Comparison of ENCODE assay signal across 50 mouse cellular contexts in the genomic region with DNA sequence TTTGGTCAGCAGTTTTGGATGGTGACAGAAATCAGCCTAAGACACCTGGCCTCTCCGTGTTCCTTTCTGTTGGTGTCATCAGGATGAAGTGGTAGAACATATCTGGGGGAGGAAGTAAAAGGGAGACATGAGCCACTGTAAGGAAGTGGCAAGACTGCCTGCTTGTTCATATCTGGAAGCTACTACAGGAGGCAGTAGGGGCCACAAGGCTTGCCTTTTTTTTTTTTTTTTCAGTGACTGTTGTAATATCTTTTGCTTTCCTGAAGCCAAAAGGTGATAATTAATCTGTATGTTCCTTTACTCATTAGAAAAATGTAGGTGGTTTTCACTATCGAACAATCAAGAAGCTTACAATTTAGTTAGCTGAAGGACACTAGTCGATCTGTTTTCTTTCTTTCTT. TPM values are rescaled to one million over a fixed set of nuclear protein-coding genes. Genes with fewer than 3 reads are reported as not detected.
"Had no signal": no experiment of that assay in that cellular context is flagged by ENCODE, and none has a peak within 500 bp of the region (broad histone marks: within the 10 kb centered on the region; RNA-seq: fewer than 3 reads in every experiment).

No protein-coding gene starts in this region.

- H3K4me2 ChIP-seq: heart, embryonic 11.5 days; heart, embryonic 12.5 days; heart, embryonic 13.5 days; heart, embryonic 15.5 days; hindbrain, embryonic 12.5 days; hindbrain, embryonic 13.5 days; hindbrain, embryonic 14.5 days; hindbrain, embryonic 15.5 days; intestine, embryonic 15.5 days; kidney, embryonic 15.5 days had no signal

- H3K4me3 ChIP-seq: heart, embryonic 12.5 days; heart, embryonic 13.5 days; heart, embryonic 15.5 days; hindbrain, embryonic 10.5 days; hindbrain, embryonic 12.5 days; hindbrain, embryonic 13.5 days; hindbrain, embryonic 15.5 days; intestine, embryonic 15.5 days; kidney, embryonic 15.5 days; layer of hippocampus, adult 2 months; left cerebral cortex, adult 2 months had no signal

- H3K27ac ChIP-seq: heart, embryonic 13.5 days; heart, embryonic 15.5 days; hindbrain, embryonic 10.5 days; hindbrain, embryonic 12.5 days; hindbrain, embryonic 13.5 days; hindbrain, embryonic 14.5 days; hindbrain, embryonic 15.5 days; hindbrain, postnatal 0 days; intestine, embryonic 15.5 days; kidney, embryonic 15.5 days; kidney, postnatal 0 days; layer of hippocampus, adult 2 months; left cerebral cortex, adult 2 months had no signal

- H3K4me1 ChIP-seq: heart, embryonic 12.5 days; heart, embryonic 13.5 days; heart, embryonic 15.5 days; hindbrain, embryonic 10.5 days; hindbrain, embryonic 12.5 days; hindbrain, embryonic 13.5 days; hindbrain, embryonic 15.5 days; intestine, embryonic 15.5 days; kidney, embryonic 15.5 days had no signal

- H3K36me3 ChIP-seq: heart, embryonic 12.5 days; heart, embryonic 13.5 days; heart, embryonic 15.5 days; hindbrain, embryonic 10.5 days; hindbrain, embryonic 12.5 days; hindbrain, embryonic 13.5 days; hindbrain, embryonic 15.5 days; intestine, embryonic 15.5 days; kidney, embryonic 15.5 days had no signal

- H3K27me3 ChIP-seq: heart, embryonic 12.5 days; heart, embryonic 13.5 days; heart, embryonic 15.5 days; hindbrain, embryonic 12.5 days; hindbrain, embryonic 13.5 days; hindbrain, embryonic 15.5 days; intestine, embryonic 15.5 days; kidney, embryonic 15.5 days had no signal

- DNase-seq: heart, postnatal 10 days; heart, postnatal 14 days; heart, postnatal 4 days; kidney, adult 11 months; kidney, adult 18-20 months; kidney, adult 2 months; kidney, adult 8-10 months; kidney, adult 9 months; kidney, postnatal 10 days; kidney, postnatal 14 days; kidney, postnatal 25 days; kidney, postnatal 36 days; kidney, postnatal 4 days; layer of hippocampus, adult 9-11 months; layer of hippocampus, postnatal 36 days had no signal

- H3K9me3 ChIP-seq: heart, embryonic 12.5 days; heart, embryonic 13.5 days; heart, embryonic 15.5 days; hindbrain, embryonic 10.5 days; hindbrain, embryonic 12.5 days; hindbrain, embryonic 13.5 days; hindbrain, embryonic 15.5 days; intestine, embryonic 15.5 days; kidney, embryonic 15.5 days had no signal

- H3K9ac ChIP-seq: heart, embryonic 12.5 days; heart, embryonic 13.5 days; heart, embryonic 15.5 days; hindbrain, embryonic 12.5 days; hindbrain, embryonic 13.5 days; hindbrain, embryonic 14.5 days; hindbrain, embryonic 15.5 days; intestine, embryonic 15.5 days; kidney, embryonic 15.5 days had no signal

RNA-seq across cellular contexts. Expression of a gene that starts 5.4 kb away (rescaled TPM):
- total RNA-seq: heart, postnatal 10 days; heart, postnatal 14 days; heart, postnatal 25 days; heart, postnatal 4 days; hematopoietic stem cell, adult 5-6 weeks; hindbrain, postnatal 0 days; layer of hippocampus, adult 18-20 months; layer of hippocampus, adult 2 months; layer of hippocampus, adult 8-10 months; layer of hippocampus, postnatal 10 days; layer of hippocampus, postnatal 14 days; layer of hippocampus, postnatal 25 days; layer of hippocampus, postnatal 36 days; left cerebral cortex, adult 18-20 months; left cerebral cortex, adult 2 months; left cerebral cortex, adult 8-10 months had no signal
- polyA plus RNA-seq: heart, embryonic 11.5 days; heart, embryonic 12.5 days; heart, embryonic 13.5 days; heart, embryonic 14.5 days; heart, embryonic 15.5 days; heart, embryonic 16.5 days; heart, postnatal 0 days; hindbrain, embryonic 10.5 days; hindbrain, embryonic 11.5 days; hindbrain, embryonic 12.5 days; hindbrain, embryonic 13.5 days; hindbrain, embryonic 14.5 days; hindbrain, embryonic 15.5 days; hindbrain, embryonic 16.5 days; hindbrain, postnatal 0 days; inflammation-experienced regulatory T-cells, adult 6 months; kidney, adult 2 months; kidney, embryonic 14.5 days; kidney, embryonic 15.5 days; kidney, embryonic 16.5 days had no signal

RNA-seq across cellular contexts. Expression of a gene that starts 51.4 kb away (rescaled TPM):
- total RNA-seq: heart, postnatal 10 days; heart, postnatal 25 days; heart, postnatal 4 days; hematopoietic stem cell, adult 5-6 weeks; hindbrain, postnatal 0 days; layer of hippocampus, adult 18-20 months; layer of hippocampus, adult 2 months; layer of hippocampus, adult 8-10 months; layer of hippocampus, postnatal 10 days; layer of hippocampus, postnatal 14 days; layer of hippocampus, postnatal 25 days; layer of hippocampus, postnatal 36 days; left cerebral cortex, adult 18-20 months; left cerebral cortex, adult 2 months; left cerebral cortex, adult 8-10 months had no signal
- polyA plus RNA-seq: heart, embryonic 11.5 days; heart, embryonic 12.5 days; heart, embryonic 13.5 days; heart, embryonic 14.5 days; heart, embryonic 15.5 days; heart, embryonic 16.5 days; heart, postnatal 0 days; hindbrain, embryonic 10.5 days; hindbrain, embryonic 11.5 days; hindbrain, embryonic 12.5 days; hindbrain, embryonic 13.5 days; hindbrain, embryonic 14.5 days; hindbrain, embryonic 15.5 days; hindbrain, embryonic 16.5 days; hindbrain, postnatal 0 days; inflammation-experienced regulatory T-cells, adult 6 months; intestine, embryonic 14.5 days; intestine, embryonic 15.5 days; intestine, embryonic 16.5 days; kidney, adult 2 months; kidney, embryonic 14.5 days; kidney, embryonic 15.5 days; kidney, embryonic 16.5 days; kidney, postnatal 0 days; large intestine, adult 2 months had no signal
